Mouse (Mus musculus): ENCODE measurements at regions not wholly inside any gene's neighbourhood (a gene's known extent, or its start where the extent isn't known, plus 50 kb on each side); places are given as distances from the start of the nearest gene placed in this dataset.
"Not testable (repeated sequence)": the region's sequence is repeated elsewhere in the genome, so short reads cannot be mapped to it uniquely, and the experiment has no call there.

DNA sequence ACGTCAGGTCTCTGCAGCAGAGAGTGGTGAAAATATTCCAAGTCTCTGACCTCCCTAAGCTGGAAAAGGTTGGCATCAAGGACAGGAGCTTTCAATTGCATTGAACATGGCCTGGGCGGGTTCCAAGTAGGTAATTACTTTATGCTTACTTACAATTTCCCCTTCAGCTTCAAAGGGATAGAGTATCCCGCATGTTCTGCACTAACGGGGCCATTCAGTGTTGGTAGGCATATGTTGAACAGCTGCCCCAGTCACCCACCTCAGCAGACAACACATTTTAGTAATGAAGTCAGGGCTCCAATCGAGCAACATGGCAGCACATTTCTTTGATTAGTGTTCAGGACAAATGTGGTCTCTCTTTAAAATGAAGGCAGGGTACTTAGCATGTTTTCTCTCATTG, 366.2 kb downstream of the Sec16b start:
- Histone ChIP-seq H3K36me3 (ENCODE audit: control insufficient read depth, insufficient read depth, low read length) (no peaks in the 10 kb centered on the region), H3K27ac (ENCODE audit: insufficient read depth, low read depth, low read length) (no peak overlapping the region), H3K4me3 (ENCODE audit: low read depth, low read length) (no peak overlapping the region), H3K27me3 (ENCODE audit: control insufficient read depth, insufficient read depth, low read length) (no peaks in the 10 kb centered on the region), H3K4me1 (ENCODE audit: control insufficient read depth, insufficient read depth, insufficient read length, low read length) (no peaks in the 10 kb centered on the region)
- no peak for TF ChIP-seq POLR2A (IDR thresholded peaks at IDR 0.05; ENCODE audit: low read depth, low read length)
- TF ChIP-seq CTCF (IDR thresholded peaks at IDR 0.05; ENCODE audit: extremely low read depth, insufficient read length, insufficient replicate concordance, low read depth, low read length), result no peak
- 68% methylated on average over 5 of the region's 5 CpGs for WGBS

DNA sequence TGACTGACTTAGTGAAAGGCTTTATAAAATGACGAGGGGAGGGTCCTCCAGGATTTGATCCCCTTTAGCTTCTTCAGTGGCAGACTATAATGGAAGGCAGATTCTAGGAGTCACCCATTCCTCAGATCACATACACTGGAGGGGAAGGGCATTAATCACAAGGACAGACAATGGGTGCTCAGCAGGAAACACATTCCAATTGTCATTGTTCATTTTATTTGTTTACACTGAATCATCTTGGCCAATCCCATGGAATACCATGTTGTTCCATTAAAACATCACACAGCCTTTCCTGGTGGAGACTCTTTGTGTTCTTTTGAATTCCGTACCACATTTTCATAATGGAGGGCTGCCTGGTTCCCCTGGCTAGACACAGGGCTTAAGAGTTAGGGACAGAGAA, 368.5 kb downstream of the Sec16b start:
- H3K27me3 ChIP-seq (ENCODE audit: control insufficient read depth, insufficient read depth, low read length), result no peaks in the 10 kb centered on the region
- H3K36me3 ChIP-seq (ENCODE audit: control insufficient read depth, insufficient read depth, low read length), result no peaks in the 10 kb centered on the region
- H3K4me1 ChIP-seq (ENCODE audit: control insufficient read depth, insufficient read depth, insufficient read length, low read length), result no peaks in the 10 kb centered on the region
- no peak overlapping the region for H3K27ac ChIP-seq (ENCODE audit: insufficient read depth, low read depth, low read length)
- TF ChIP-seq POLR2A (IDR thresholded peaks at IDR 0.05; ENCODE audit: low read depth, low read length) (no peak), CTCF (IDR thresholded peaks at IDR 0.05; ENCODE audit: extremely low read depth, insufficient read length, insufficient replicate concordance, low read depth, low read length) (no peak)
- H3K4me3 ChIP-seq (ENCODE audit: low read depth, low read length), result no peak overlapping the region
- 71% methylated on average over 2 of the region's 2 CpGs for WGBS

DNA sequence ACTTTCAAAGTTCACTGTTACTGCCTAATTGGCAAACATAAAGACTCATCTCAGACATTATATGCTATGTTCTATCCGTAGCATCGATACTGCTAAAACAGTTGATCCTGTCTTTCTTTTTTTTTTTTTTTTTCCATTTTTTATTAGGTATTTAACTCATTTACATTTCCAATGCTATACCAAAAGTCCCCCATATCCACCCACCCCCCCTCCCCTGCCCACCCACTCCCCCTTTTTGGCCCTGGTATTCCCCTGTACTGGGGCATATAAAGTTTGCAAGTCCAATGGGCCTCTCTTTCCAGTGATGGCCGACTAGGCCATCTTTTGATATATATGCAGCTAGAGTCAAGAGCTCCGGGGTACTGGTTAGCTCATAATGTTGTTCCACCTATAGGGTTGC, 370.6 kb downstream of the Sec16b start:
- not testable (repeated sequence) for H3K36me3 ChIP-seq (ENCODE audit: control insufficient read depth, insufficient read depth, low read length); H3K4me3 ChIP-seq (ENCODE audit: low read depth, low read length); H3K27ac ChIP-seq (ENCODE audit: insufficient read depth, low read depth, low read length); H3K4me1 ChIP-seq (ENCODE audit: control insufficient read depth, insufficient read depth, insufficient read length, low read length); H3K27me3 ChIP-seq (ENCODE audit: control insufficient read depth, insufficient read depth, low read length)
- WGBS, result 91% methylated on average over 2 of the region's 4 CpGs

DNA sequence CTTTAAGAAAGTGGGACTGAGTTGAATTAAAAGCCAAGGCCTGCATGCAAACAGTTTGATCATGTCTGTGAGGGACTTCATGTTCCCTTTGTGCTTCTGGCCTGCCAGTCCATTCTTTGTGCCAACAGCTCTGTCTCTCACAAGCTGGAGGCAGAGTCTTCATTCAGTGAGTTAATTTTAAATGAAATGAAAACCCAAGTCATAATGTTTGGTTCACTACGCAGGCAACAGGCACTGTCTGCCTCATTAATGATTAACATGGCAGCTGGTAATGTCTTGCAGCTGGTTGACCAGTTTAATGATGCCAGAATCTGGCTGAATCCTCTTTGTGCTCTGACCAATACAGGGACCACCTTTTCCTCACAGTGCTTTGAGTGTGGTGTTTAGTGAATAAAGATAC, 380.6 kb downstream of the Sec16b start:
- no peak for TF ChIP-seq CTCF (IDR thresholded peaks at IDR 0.05; ENCODE audit: extremely low read depth, insufficient read length, insufficient replicate concordance, low read depth, low read length)
- TF ChIP-seq POLR2A (IDR thresholded peaks at IDR 0.05; ENCODE audit: low read depth, low read length), result no peak
- 17% methylated on average over 1 of the region's 1 CpGs for WGBS
- Histone ChIP-seq H3K27ac (ENCODE audit: insufficient read depth, low read depth, low read length) (no peak overlapping the region), H3K4me1 (ENCODE audit: control insufficient read depth, insufficient read depth, insufficient read length, low read length) (no peaks in the 10 kb centered on the region), H3K36me3 (ENCODE audit: control insufficient read depth, insufficient read depth, low read length) (no peaks in the 10 kb centered on the region), H3K27me3 (ENCODE audit: control insufficient read depth, insufficient read depth, low read length) (no peaks in the 10 kb centered on the region), H3K4me3 (ENCODE audit: low read depth, low read length) (no peak overlapping the region)

DNA sequence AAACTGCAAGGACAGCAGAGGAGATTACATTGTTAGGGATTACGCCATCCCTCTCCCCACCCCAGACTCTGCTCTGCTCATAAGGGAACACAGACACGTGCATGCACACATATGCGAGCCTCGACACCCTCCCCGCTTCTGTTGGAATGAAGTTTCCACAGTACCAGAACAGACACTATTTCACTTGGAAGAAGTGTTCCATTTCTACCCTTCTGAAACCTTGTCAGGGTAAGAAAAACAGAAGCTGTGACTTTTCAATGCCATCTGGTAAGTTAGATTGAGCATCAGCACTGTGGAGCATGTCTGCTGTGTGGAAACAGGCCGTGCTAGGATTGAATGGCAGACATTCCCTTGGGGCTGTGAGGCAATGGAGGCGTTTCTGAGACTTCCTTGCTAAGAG, 382.0 kb downstream of the Sec16b start:
- no peaks in the 10 kb centered on the region for H3K36me3 ChIP-seq (ENCODE audit: control insufficient read depth, insufficient read depth, low read length)
- WGBS, result 82% methylated on average over 7 of the region's 7 CpGs
- no peak overlapping the region for H3K4me3 ChIP-seq (ENCODE audit: low read depth, low read length)
- H3K4me1 ChIP-seq (ENCODE audit: control insufficient read depth, insufficient read depth, insufficient read length, low read length), result no peaks in the 10 kb centered on the region
- TF ChIP-seq CTCF (IDR thresholded peaks at IDR 0.05; ENCODE audit: extremely low read depth, insufficient read length, insufficient replicate concordance, low read depth, low read length), result no peak
- TF ChIP-seq POLR2A (IDR thresholded peaks at IDR 0.05; ENCODE audit: low read depth, low read length), result no peak
- no peak overlapping the region for H3K27ac ChIP-seq (ENCODE audit: insufficient read depth, low read depth, low read length)
- no peaks in the 10 kb centered on the region for H3K27me3 ChIP-seq (ENCODE audit: control insufficient read depth, insufficient read depth, low read length)

DNA sequence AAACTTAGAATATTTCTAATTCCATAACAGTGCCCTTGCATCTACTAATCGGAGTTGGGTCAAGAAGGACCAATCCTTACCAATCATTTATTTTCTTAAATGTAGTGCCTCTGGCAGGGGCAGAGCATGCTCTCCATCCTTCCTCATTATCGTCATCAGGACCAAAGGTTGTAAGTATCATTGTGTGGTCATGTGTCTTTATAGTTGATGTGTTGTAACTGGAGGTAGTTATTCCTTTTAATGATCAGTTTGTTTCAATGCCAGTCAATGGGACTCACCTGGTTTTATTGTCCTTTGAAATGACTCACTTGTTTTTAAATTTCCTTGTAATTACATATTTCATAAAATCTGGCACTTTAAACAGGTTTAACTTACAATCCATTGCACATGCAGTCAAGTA, 399.6 kb downstream of the Sec16b start:
- TF ChIP-seq CTCF (IDR thresholded peaks at IDR 0.05; ENCODE audit: extremely low read depth, insufficient read length, insufficient replicate concordance, low read depth, low read length), result no peak
- no peak for TF ChIP-seq POLR2A (IDR thresholded peaks at IDR 0.05; ENCODE audit: low read depth, low read length)
- Histone ChIP-seq H3K27ac (ENCODE audit: insufficient read depth, low read depth, low read length) (no peak overlapping the region), H3K4me1 (ENCODE audit: control insufficient read depth, insufficient read depth, insufficient read length, low read length) (no peaks in the 10 kb centered on the region), H3K4me3 (ENCODE audit: low read depth, low read length) (no peak overlapping the region), H3K36me3 (ENCODE audit: control insufficient read depth, insufficient read depth, low read length) (no peaks in the 10 kb centered on the region), H3K27me3 (ENCODE audit: control insufficient read depth, insufficient read depth, low read length) (no peaks in the 10 kb centered on the region)
- WGBS, result 60% methylated on average over 2 of the region's 2 CpGs

DNA sequence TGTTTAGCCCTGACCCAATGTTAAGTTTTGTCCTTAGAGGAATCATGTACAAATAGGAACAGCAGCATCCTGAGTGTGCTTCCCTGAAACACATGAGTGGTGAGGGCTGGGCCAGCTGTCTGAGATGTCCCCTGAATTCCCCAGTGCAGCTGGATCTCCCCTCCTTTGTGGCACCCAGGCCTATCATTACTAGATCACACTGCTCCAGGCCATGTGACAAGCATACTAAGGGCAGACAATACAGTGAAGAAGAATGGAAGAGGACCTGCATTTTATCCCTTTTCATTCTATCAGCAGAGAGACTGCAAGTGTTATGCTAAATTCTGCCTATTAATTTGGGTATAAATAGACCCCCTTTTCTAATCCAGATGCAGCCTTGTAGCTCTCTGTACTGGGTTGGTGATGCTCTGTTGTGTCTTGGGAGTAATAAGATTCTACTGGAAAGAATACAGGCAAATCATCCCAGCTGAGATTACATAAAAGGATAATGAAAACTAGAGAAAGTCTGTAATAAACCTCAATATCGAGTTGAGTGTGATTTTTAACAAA, 418.3 kb downstream of the Brinp2 start:
- H3K27ac ChIP-seq (ENCODE audit: insufficient read depth, low read depth, low read length), result no peak overlapping the region
- H3K4me1 ChIP-seq (ENCODE audit: control insufficient read depth, insufficient read depth, insufficient read length, low read length), result no peaks in the 10 kb centered on the region
- no peaks in the 10 kb centered on the region for H3K36me3 ChIP-seq (ENCODE audit: control insufficient read depth, insufficient read depth, low read length)
- no peak overlapping the region for H3K4me3 ChIP-seq (ENCODE audit: low read depth, low read length)
- no peaks in the 10 kb centered on the region for H3K27me3 ChIP-seq (ENCODE audit: control insufficient read depth, insufficient read depth, low read length)
- TF ChIP-seq POLR2A (IDR thresholded peaks at IDR 0.05; ENCODE audit: low read depth, low read length) (no peak), CTCF (IDR thresholded peaks at IDR 0.05; ENCODE audit: extremely low read depth, insufficient read length, insufficient replicate concordance, low read depth, low read length) (no peak)
- WGBS, result 52% methylated on average over 1 of the region's 1 CpGs

DNA sequence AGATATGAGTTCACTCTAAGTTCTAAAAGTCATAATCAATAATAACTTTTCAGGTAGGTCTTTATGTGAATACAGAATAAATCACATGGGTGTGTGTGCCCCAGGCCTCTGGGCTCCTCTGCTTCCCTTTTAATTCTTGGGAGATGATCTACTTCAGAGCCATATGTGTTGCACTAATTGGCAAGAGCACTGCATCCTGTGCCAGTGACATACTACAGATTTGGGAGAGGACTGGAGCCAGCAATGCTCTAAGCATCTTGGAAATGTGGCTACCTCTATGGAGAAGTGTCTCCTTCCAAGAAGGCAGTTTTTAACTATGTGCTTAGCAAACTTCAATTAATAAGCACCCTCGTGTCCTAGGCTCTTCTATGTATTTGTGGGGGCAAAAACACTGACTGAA, 416.6 kb downstream of the Brinp2 start:
- Histone ChIP-seq H3K27ac (ENCODE audit: insufficient read depth, low read depth, low read length) (no peak overlapping the region), H3K27me3 (ENCODE audit: control insufficient read depth, insufficient read depth, low read length) (no peaks in the 10 kb centered on the region), H3K4me3 (ENCODE audit: low read depth, low read length) (no peak overlapping the region), H3K36me3 (ENCODE audit: control insufficient read depth, insufficient read depth, low read length) (no peaks in the 10 kb centered on the region), H3K4me1 (ENCODE audit: control insufficient read depth, insufficient read depth, insufficient read length, low read length) (no peaks in the 10 kb centered on the region)
- no peak for TF ChIP-seq CTCF (IDR thresholded peaks at IDR 0.05; ENCODE audit: extremely low read depth, insufficient read length, insufficient replicate concordance, low read depth, low read length)
- no peak for TF ChIP-seq POLR2A (IDR thresholded peaks at IDR 0.05; ENCODE audit: low read depth, low read length)
- 56% methylated on average over 1 of the region's 1 CpGs for WGBS

All from small intestine, adult 2 months (tissue).